8 mouse cellular contexts compared by ENCODE assay signal in genomic region chr11:87421760-87422201, GRCm38 (mm10). TPM values are rescaled to one million over a fixed set of nuclear protein-coding genes. Genes with fewer than 3 reads are reported as not detected.
A peak's percentile ranks its signal among the peaks of the same experiment; 100 is the strongest.
DNase-seq lines count a peak whose midpoint lies in the region; ATAC-seq and TF ChIP-seq lines count a peak whose summit lies in the region.

No protein-coding gene starts in this region.

- no peak for TF ChIP-seq EP300 in heart, postnatal 0 days (IDR thresholded peaks at IDR 0.05; ENCODE audit: low read depth)

- peaks cover 37% of the 10 kb centered on the region for H3K4me1 ChIP-seq in megakaryocyte, embryonic 14.5 days
- 0 out of 2 replicates have a peak, but pooled peaks cover 4% of the 10 kb centered on the region for H3K4me1 ChIP-seq in heart, postnatal 0 days (ENCODE audit: control insufficient read depth, insufficient read depth)
- peaks cover 8% of the 10 kb centered on the region; the same call in 1 of the 2 replicates for H3K4me1 ChIP-seq in limb, embryonic 14.5 days (ENCODE audit: control insufficient read depth, insufficient read depth, low read length)
- peaks cover 17% of the 10 kb centered on the region for H3K4me1 ChIP-seq in neural tube, embryonic 15.5 days

- no peak for ATAC-seq in megakaryocyte, adult 5-6 weeks (ENCODE audit: poor library complexity, severe bottlenecking)
- no peak for ATAC-seq in heart, postnatal 0 days (ENCODE audit: insufficient read depth, low read depth)
- ATAC-seq in limb, embryonic 14.5 days (ENCODE audit: low FRiP score, low read depth): no peak
- ATAC-seq in neural tube, embryonic 15.5 days (ENCODE audit: low FRiP score): no peak

- 10% methylated on average over 6 of the region's 6 CpGs for WGBS in heart, postnatal 0 days
- 8% methylated on average over 6 of the region's 6 CpGs for WGBS in limb, embryonic 14.5 days
- WGBS in neural tube, embryonic 15.5 days: 36% methylated on average over 6 of the region's 6 CpGs

- no peaks in the 10 kb centered on the region for H3K27me3 ChIP-seq in megakaryocyte, embryonic 14.5 days (replicated peaks)
- H3K27me3 ChIP-seq in heart, postnatal 0 days (ENCODE audit: control insufficient read depth, insufficient read depth, low read length): no peaks in the 10 kb centered on the region
- no peaks in the 10 kb centered on the region for H3K27me3 ChIP-seq in limb, embryonic 14.5 days (ENCODE audit: control insufficient read depth, insufficient read depth, low read length)
- no peaks in the 10 kb centered on the region for H3K27me3 ChIP-seq in neural tube, embryonic 15.5 days (replicated peaks)

- peak overlapping the region; percentile 89 for H3K4me3 ChIP-seq in megakaryocyte, embryonic 14.5 days (replicated peaks)
- peak overlapping the region; percentile 45 for H3K4me3 ChIP-seq in heart, postnatal 0 days (ENCODE audit: low read depth, low read length)
- peak overlapping the region; percentile 25 for H3K4me3 ChIP-seq in limb, embryonic 14.5 days (replicated peaks; ENCODE audit: low read length)
- peak overlapping the region; percentile 45 for H3K4me3 ChIP-seq in neural tube, embryonic 15.5 days (replicated peaks)

- H3K4me2 ChIP-seq in heart, postnatal 0 days (ENCODE audit: low read depth, low read length): peak overlapping the region; percentile 63
- peak overlapping the region; percentile 50 for H3K4me2 ChIP-seq in limb, embryonic 14.5 days (replicated peaks; ENCODE audit: low read depth, low read length, severe bottlenecking)
- peak overlapping the region; percentile 59 for H3K4me2 ChIP-seq in neural tube, embryonic 15.5 days

- DNase-seq in cerebellum, postnatal 36 days: peak; percentile 24 to 30
- peak; percentile 49 for DNase-seq in heart, postnatal 0 days (ENCODE audit: low spot score)
- DNase-seq in limb, embryonic 14.5 days (ENCODE audit: low spot score): no peak
- DNase-seq in spleen, postnatal 14 days (ENCODE audit: low spot score in 2 of 2): no peak
- no peak for DNase-seq in gastrocnemius, adult 18-20 months (ENCODE audit: low spot score)

- no peaks in the 10 kb centered on the region for H3K9me3 ChIP-seq in megakaryocyte, embryonic 14.5 days
- H3K9me3 ChIP-seq in heart, postnatal 0 days (replicated peaks; ENCODE audit: control insufficient read depth, low read length): no peaks in the 10 kb centered on the region
- no peaks in the 10 kb centered on the region for H3K9me3 ChIP-seq in limb, embryonic 14.5 days (ENCODE audit: control insufficient read depth, low read length)
- no peaks in the 10 kb centered on the region for H3K9me3 ChIP-seq in neural tube, embryonic 15.5 days (replicated peaks)

- peak overlapping the region; percentile 89 for H3K27ac ChIP-seq in heart, postnatal 0 days (ENCODE audit: low read depth)
- H3K27ac ChIP-seq in limb, embryonic 14.5 days (replicated peaks; ENCODE audit: low read depth, low read length): peak overlapping the region; percentile 94
- peak overlapping the region; percentile 88 for H3K27ac ChIP-seq in neural tube, embryonic 15.5 days (replicated peaks)

- no peak for TF ChIP-seq CTCF in heart, postnatal 0 days (IDR thresholded peaks at IDR 0.05; ENCODE audit: low read depth)

- H3K36me3 ChIP-seq in megakaryocyte, embryonic 14.5 days (replicated peaks; ENCODE audit: low read length): no peaks in the 10 kb centered on the region
- no peaks in the 10 kb centered on the region for H3K36me3 ChIP-seq in heart, postnatal 0 days (replicated peaks; ENCODE audit: control insufficient read depth, insufficient read depth, low read length)
- H3K36me3 ChIP-seq in limb, embryonic 14.5 days (ENCODE audit: control insufficient read depth, insufficient read depth, low read length): no peaks in the 10 kb centered on the region
- no peaks in the 10 kb centered on the region for H3K36me3 ChIP-seq in neural tube, embryonic 15.5 days

- TF ChIP-seq POLR2A in limb, embryonic 14.5 days (IDR thresholded peaks at IDR 0.05; ENCODE audit: borderline replicate concordance, extremely low read depth, insufficient read depth, insufficient read length): no peak

- peak overlapping the region; percentile 57 for H3K9ac ChIP-seq in heart, postnatal 0 days (replicated peaks; ENCODE audit: low read depth, low read length)
- H3K9ac ChIP-seq in limb, embryonic 14.5 days (ENCODE audit: low read depth, low read length, severe bottlenecking): peak overlapping the region; percentile 48; the same call in 1 of the 2 replicates
- H3K9ac ChIP-seq in neural tube, embryonic 15.5 days (replicated peaks): peak overlapping the region; percentile 55

RNA-seq across cellular contexts. Expression of gene Tex14, which starts 16.9 kb away (rescaled TPM):
- polyA plus RNA-seq in megakaryocyte, embryonic 14.5 days (2012; ENCODE audit: insufficient read depth, low replicate concordance): not detected in 2 replicates
- 0.13 and 0.43 TPM in 2 replicates for total RNA-seq in megakaryocyte, adult 5-6 weeks (2015)
- 0.15 and 1.1 TPM in 2 replicates for total RNA-seq in megakaryocyte, adult 5-6 weeks (2017)
- total RNA-seq in heart, postnatal 0 days (2014; rRNA removed; ENCODE audit: low replicate concordance): 0.04 and 0.46 TPM in 2 replicates
- 0.22 TPM in 1 of 2 replicates, not detected in the other for polyA plus RNA-seq in heart, postnatal 0 days (2015; fragmentation: Nextera tagmentation; extraction: Ambion mirVana)
- 1.3 and 1.5 TPM in 2 replicates for polyA plus RNA-seq in limb, embryonic 14.5 days (2012; rRNA removed)
- 1.6 and 2.0 TPM in 2 replicates for polyA plus RNA-seq in limb, embryonic 14.5 days (2014; fragmentation: Nextera tagmentation; extraction: Ambion mirVana)
- polyA plus RNA-seq in neural tube, embryonic 15.5 days (2015; fragmentation: Nextera tagmentation; extraction: Ambion mirVana): 0.86 and 0.92 TPM in 2 replicates
- under 1 TPM; 0.14 TPM for total RNA-seq in gastrocnemius, adult 18-20 months (2021)

RNA-seq across cellular contexts. Expression of gene Rad51c, which starts 17.0 kb away (rescaled TPM):
- 0.22 TPM in 1 of 2 replicates, not detected in the other for polyA plus RNA-seq in megakaryocyte, embryonic 14.5 days (2012; ENCODE audit: insufficient read depth, low replicate concordance)
- total RNA-seq in megakaryocyte, adult 5-6 weeks (2015): 4.6 and 4.8 TPM in 2 replicates
- total RNA-seq in megakaryocyte, adult 5-6 weeks (2017): 5.2 and 5.7 TPM in 2 replicates
- 3.7 and 6.9 TPM in 2 replicates for total RNA-seq in heart, postnatal 0 days (2014; rRNA removed; ENCODE audit: low replicate concordance)
- 4.7 and 5.2 TPM in 2 replicates for polyA plus RNA-seq in heart, postnatal 0 days (2015; fragmentation: Nextera tagmentation; extraction: Ambion mirVana)
- polyA plus RNA-seq in limb, embryonic 14.5 days (2012; rRNA removed): 9.8 and 10.0 TPM in 2 replicates
- 6.1 and 8.0 TPM in 2 replicates for polyA plus RNA-seq in limb, embryonic 14.5 days (2014; fragmentation: Nextera tagmentation; extraction: Ambion mirVana)
- 4.0 and 5.7 TPM in 2 replicates for polyA plus RNA-seq in neural tube, embryonic 15.5 days (2015; fragmentation: Nextera tagmentation; extraction: Ambion mirVana)
- under 1 TPM; 0.17 to 0.18 TPM for total RNA-seq in gastrocnemius, adult 18-20 months (2021)

Comparison
In these comparisons a context has a peak if more than half of its experiments do, and no peak if none do; other contexts are left out.
1. H3K4me3 ChIP-seq: peak in every context shown above with its lines; median percentile 89 in megakaryocyte, embryonic 14.5 days; 45 in heart, postnatal 0 days; 45 in neural tube, embryonic 15.5 days; 25 in limb, embryonic 14.5 days.
2. DNase-seq: peak in cerebellum, postnatal 36 days (2 of 2) and heart, postnatal 0 days (single experiment); none in limb, embryonic 14.5 days (single experiment), spleen, postnatal 14 days (0 of 2) and gastrocnemius, adult 18-20 months (single experiment).
3. Peak in every context shown above with its lines, with median percentiles within 50 percentile points of each other: H3K27ac ChIP-seq, H3K4me2 ChIP-seq and H3K9ac ChIP-seq.